Comparison of ENCODE assay signal across 9 mouse cellular contexts in the genomic region with DNA sequence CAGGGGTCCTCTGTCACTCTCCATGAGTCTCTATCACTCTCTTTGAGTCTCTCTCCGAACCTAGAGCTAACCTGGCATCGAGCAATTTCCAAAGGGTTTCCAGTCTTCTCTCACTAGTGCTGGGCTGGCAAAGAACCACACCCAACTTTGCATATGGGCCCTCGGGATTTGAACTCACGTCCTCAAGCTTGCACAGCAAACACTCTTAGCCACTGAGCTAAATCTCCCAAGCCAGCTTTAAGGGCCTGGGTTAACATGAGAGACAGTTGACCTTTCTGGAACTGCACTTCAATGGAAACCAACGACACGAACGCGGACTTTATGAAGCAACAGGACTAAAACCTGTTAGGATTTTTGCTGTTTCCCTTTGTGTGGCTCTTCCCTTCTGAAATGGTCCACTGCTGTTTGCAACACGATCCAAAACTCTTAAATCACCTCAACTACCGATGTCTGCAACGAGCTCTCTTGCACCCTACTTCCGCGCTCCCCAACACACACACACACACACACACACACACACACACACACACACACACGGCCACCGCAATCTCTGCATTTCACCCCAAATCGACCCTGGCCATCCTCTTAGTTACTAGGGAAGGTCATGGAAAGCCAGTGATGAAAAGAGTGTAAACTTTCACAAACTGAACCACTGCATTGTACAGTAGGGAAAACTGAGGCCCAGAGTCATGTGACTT. TPM values are rescaled to one million over a fixed set of nuclear protein-coding genes. Genes with fewer than 3 reads are reported as not detected.
DNase-seq lines count a peak whose midpoint lies in the region; ATAC-seq and TF ChIP-seq lines count a peak whose summit lies in the region.
"Had no signal": no experiment of that assay in that cellular context is flagged by ENCODE, and none has a peak within 500 bp of the region (broad histone marks: within the 10 kb centered on the region; RNA-seq: fewer than 3 reads in every experiment).

No protein-coding gene starts in this region.

- H3K4me1 ChIP-seq in kidney, embryonic 14.5 days (ENCODE audit: control insufficient read depth, insufficient read depth, low read length): peaks cover 33% of the 10 kb centered on the region
- peaks cover 47% of the 10 kb centered on the region for H3K4me1 ChIP-seq in bone marrow macrophage, adult 2 months (ENCODE audit: control insufficient read depth, insufficient read depth, low read length)
- peaks cover 5% of the 10 kb centered on the region; the same call in 1 of the 2 replicates for H3K4me1 ChIP-seq in hindbrain, postnatal 0 days (ENCODE audit: insufficient read depth, low read length)
- peaks cover 18% of the 10 kb centered on the region for H3K4me1 ChIP-seq in midbrain, embryonic 13.5 days (replicated peaks)

- DNase-seq in kidney, adult 11 months: no peak
- DNase-seq in hindbrain, postnatal 0 days (ENCODE audit: low spot score): no peak
- no peak for DNase-seq in ovary, adult 18-20 months (ENCODE audit: low spot score)
- DNase-seq in cerebellum, adult 18-20 months: no peak
- no peak for DNase-seq in left cerebral cortex, postnatal 14 days (ENCODE audit: low spot score in 2 of 2)

- H3K4me2 ChIP-seq in kidney, embryonic 14.5 days (replicated peaks; ENCODE audit: low read depth, low read length): peak overlapping the region; percentile 75
- peak overlapping the region; percentile 98 for H3K4me2 ChIP-seq in hindbrain, postnatal 0 days (ENCODE audit: low read depth, low read length)
- H3K4me2 ChIP-seq in midbrain, embryonic 13.5 days (replicated peaks): peak overlapping the region; percentile 95; the same call in 1 of the 2 replicates

- no peak for ATAC-seq in kidney, embryonic 14.5 days (ENCODE audit: low FRiP score, low TSS enrichment)
- ATAC-seq in hindbrain, postnatal 0 days: no peak
- ATAC-seq in midbrain, embryonic 13.5 days: no peak

- no peaks in the 10 kb centered on the region for H3K36me3 ChIP-seq in kidney, embryonic 14.5 days (ENCODE audit: control insufficient read depth, insufficient read depth, low read length)
- H3K36me3 ChIP-seq in hindbrain, postnatal 0 days (ENCODE audit: insufficient read depth, low read length): no peaks in the 10 kb centered on the region
- H3K36me3 ChIP-seq in midbrain, embryonic 13.5 days: no peaks in the 10 kb centered on the region

- peak overlapping the region; percentile 87 for H3K4me3 ChIP-seq in kidney, embryonic 14.5 days (ENCODE audit: low read length)
- H3K4me3 ChIP-seq in bone marrow macrophage, adult 2 months (ENCODE audit: insufficient read depth, low read length): peak overlapping the region; percentile 94
- H3K4me3 ChIP-seq in hindbrain, postnatal 0 days (ENCODE audit: low read length): peak overlapping the region; percentile 67
- peak overlapping the region; percentile 55 for H3K4me3 ChIP-seq in midbrain, embryonic 13.5 days (replicated peaks)

- no peaks in the 10 kb centered on the region for H3K9me3 ChIP-seq in kidney, embryonic 14.5 days (ENCODE audit: control insufficient read depth, low read length)
- H3K9me3 ChIP-seq in hindbrain, postnatal 0 days (ENCODE audit: low read length): no peaks in the 10 kb centered on the region
- H3K9me3 ChIP-seq in midbrain, embryonic 13.5 days: no peaks in the 10 kb centered on the region

- no peaks in the 10 kb centered on the region for H3K27me3 ChIP-seq in kidney, embryonic 14.5 days (ENCODE audit: control insufficient read depth, insufficient read depth, low read length)
- H3K27me3 ChIP-seq in hindbrain, postnatal 0 days (ENCODE audit: insufficient read depth, low read length): 0 out of 2 replicates have a peak, but pooled peaks cover 5% of the 10 kb centered on the region
- H3K27me3 ChIP-seq in midbrain, embryonic 13.5 days: peaks cover 37% of the 10 kb centered on the region
- H3K27me3 ChIP-seq: Patski had no signal

- no peak for TF ChIP-seq CTCF in bone marrow macrophage, adult 2 months (IDR thresholded peaks at IDR 0.05; ENCODE audit: low read depth, low read length)
- no peak for TF ChIP-seq CTCF in hindbrain, postnatal 0 days (IDR thresholded peaks at IDR 0.05; ENCODE audit: low read depth)

- H3K27ac ChIP-seq in kidney, embryonic 14.5 days (ENCODE audit: low read depth, low read length): peak overlapping the region; percentile 96; the same call in 1 of the 2 replicates
- H3K27ac ChIP-seq in bone marrow macrophage, adult 2 months (ENCODE audit: insufficient read depth, low read depth, low read length): no peak overlapping the region
- no peak overlapping the region for H3K27ac ChIP-seq in hindbrain, postnatal 0 days
- no peak overlapping the region for H3K27ac ChIP-seq in midbrain, embryonic 13.5 days

- 44% methylated on average over 16 of the region's 16 CpGs for WGBS in kidney, embryonic 14.5 days
- WGBS in hindbrain, postnatal 0 days: 89% methylated on average over 16 of the region's 16 CpGs
- WGBS in midbrain, embryonic 13.5 days: 86% methylated on average over 16 of the region's 16 CpGs

- TF ChIP-seq POLR2A in bone marrow macrophage, adult 2 months (IDR thresholded peaks at IDR 0.05; ENCODE audit: borderline replicate concordance, low read depth, low read length): no peak

- intact Hi-C loops in left cerebral cortex, postnatal 14 days (cut with DNase I): no loop called here

- H3K9ac ChIP-seq in kidney, embryonic 14.5 days (ENCODE audit: low read depth, low read length): peak overlapping the region; percentile 88; the same call in 1 of the 2 replicates
- no peak overlapping the region for H3K9ac ChIP-seq in hindbrain, postnatal 0 days (replicated peaks; ENCODE audit: low read length)
- no peak overlapping the region for H3K9ac ChIP-seq in midbrain, embryonic 13.5 days (replicated peaks)

RNA-seq across cellular contexts. Expression of gene Tgfbr2, which starts 1.5 kb away (rescaled TPM):
- polyA plus RNA-seq in kidney, embryonic 14.5 days (2014; fragmentation: Nextera tagmentation; extraction: Ambion mirVana): 10.8 and 27.2 TPM in 2 replicates
- polyA plus RNA-seq in bone marrow macrophage, adult 2 months (2012; ENCODE audit: insufficient read depth, insufficient read length, missing spikeins): 62.1 and 79.7 TPM in 2 replicates
- 21.7 and 23.1 TPM in 2 replicates for total RNA-seq in hindbrain, postnatal 0 days (2014; rRNA removed)
- polyA plus RNA-seq in hindbrain, postnatal 0 days (2015; fragmentation: Nextera tagmentation; extraction: Ambion mirVana): 7.2 and 7.7 TPM in 2 replicates
- 6.4 and 7.0 TPM in 2 replicates for polyA plus RNA-seq in midbrain, embryonic 13.5 days (2015; fragmentation: Nextera tagmentation; extraction: Ambion mirVana)
- 10 to 100 TPM; 13.7 to 15.1 TPM for total RNA-seq in left cerebral cortex, postnatal 14 days (2021)
